Mouse (Mus musculus): ENCODE data around the gene Lrch3.
"Not testable (repeated sequence)": the region's sequence is repeated elsewhere in the genome, so short reads cannot be mapped to it uniquely, and the experiment has no call there.

The Lrch3 gene

DNA sequence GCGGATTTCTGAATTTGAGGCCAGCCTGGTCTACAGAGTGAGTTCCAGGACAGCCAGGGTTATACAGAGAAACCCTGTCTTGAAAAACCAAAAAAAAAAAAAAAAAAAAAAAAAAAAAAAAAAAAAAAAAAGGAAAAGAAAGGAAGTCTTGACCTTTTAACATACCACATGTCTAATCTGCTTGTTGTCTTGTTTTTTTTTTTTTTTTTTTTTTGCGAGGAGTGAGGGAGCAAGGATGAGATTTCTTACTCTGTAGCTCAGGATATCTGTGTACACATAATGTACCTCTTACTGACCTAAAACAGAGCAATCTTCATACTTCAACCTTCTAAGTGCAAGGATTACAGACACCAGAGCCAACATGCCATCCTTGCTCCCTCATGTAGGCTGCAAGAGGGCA lies 141.0 kb downstream of the Lrch3 start:
- not testable (repeated sequence) for DNase-seq (ENCODE audit: low spot score in 2 of 2)

DNA sequence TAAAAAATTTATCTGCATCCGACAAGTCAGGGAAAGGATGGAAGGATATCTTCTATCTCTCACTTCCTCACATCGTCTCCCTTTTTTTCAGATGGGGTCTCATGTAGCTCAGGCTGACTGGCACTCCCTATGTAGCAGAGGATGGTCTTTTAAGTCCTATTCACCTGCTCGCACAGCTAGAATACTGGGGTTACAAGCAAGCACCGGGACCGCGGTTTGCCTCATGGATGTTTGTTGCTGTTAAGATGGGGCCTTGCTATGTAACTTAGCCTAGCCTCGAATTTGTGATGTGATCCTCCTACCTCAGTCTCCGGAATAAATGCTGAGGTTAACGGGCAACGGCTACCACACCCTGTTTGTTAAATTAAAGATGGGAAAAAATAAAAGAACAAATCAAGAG lies 141.8 kb downstream of the Lrch3 start:
- DNase-seq (ENCODE audit: low spot score in 2 of 2) = no peak

DNA sequence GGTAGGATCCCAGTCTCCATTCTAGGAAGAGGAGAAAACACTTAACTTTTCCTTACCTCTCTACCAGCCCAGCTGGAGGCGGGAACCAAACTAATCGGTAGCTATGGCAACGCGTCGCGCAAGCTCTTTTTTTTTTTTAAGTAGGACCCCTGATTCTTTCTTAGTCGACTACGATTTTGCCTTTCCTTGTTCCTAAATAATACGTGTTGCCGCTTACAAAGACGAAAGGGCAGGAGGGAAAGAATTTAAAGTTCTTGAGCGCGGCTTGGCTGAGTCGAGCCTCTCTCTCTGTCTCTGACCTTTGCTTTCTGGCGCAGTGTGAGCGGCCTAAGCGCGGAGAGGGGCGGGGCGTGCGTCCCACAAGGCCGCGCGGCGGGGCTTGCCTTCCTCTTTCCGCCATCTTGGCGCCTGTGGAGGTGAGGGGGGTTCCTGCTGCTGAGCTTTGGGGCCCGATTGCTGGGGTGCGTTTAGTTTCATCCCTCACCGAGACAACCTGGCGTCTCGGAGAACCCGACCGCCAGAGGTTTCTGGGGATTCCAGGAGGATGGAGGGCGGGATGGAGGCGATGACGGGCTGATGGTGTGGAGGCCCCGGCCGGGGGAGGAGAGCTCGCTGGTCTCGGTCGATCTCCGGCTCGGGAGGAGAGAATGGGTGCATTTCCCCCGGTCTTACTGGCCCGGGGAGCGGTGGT lies 142.3 kb downstream of the Lrch3 start, which contains the start of the genes Iqcg and Rpl35a:
TSS of gene Iqcg (minus strand) at position 124 of the 691 bp plus-strand sequence.
TSS of gene Rpl35a (plus strand) at position 359 of the 691 bp plus-strand sequence.
- peak; percentile 75 to 77 for DNase-seq (ENCODE audit: low spot score in 2 of 2)

DNA sequence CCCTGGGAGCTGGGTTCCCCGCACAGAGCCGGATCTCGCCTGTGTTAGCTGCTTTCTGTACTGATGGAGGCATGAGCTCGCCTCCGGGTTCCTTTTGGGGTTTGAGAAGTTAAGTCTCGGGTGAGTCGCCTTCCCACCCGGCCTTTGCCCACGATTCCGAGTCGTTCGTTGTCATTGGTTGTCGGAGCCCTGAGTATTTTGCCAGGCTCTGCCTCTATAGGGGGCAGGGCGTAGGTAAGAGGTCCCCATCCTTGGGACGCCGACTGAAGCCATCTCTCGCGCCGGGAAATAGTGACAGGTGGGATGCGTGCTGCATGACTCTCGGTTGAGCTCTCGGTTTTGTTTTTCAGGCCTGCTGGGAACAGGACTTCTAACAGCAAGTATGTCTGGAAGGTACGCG lies 142.9 kb downstream of the Lrch3 start:
- DNase-seq (ENCODE audit: low spot score in 2 of 2) = no peak

DNA sequence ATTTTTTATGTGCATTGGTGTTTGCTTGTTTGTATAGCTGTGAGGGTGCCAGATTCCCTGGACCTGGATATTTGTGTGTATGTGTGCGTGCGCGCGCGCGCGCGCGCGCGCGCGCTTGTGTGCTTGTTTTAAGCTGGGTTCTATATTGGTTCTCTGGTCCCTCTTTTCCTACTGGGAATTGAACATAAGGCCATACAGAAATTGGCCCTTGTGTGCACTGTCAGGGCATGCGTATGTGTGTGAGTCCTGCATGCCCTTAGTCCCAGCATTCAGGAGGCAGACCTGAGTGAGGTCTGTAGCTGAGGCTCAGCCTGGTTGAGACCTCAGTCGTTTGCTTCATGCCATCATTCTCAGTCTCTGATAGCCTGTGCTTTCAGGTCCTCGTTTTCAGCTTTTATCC lies 144.1 kb downstream of the Lrch3 start:
- DNase-seq (ENCODE audit: low spot score in 2 of 2) = no peak

DNA sequence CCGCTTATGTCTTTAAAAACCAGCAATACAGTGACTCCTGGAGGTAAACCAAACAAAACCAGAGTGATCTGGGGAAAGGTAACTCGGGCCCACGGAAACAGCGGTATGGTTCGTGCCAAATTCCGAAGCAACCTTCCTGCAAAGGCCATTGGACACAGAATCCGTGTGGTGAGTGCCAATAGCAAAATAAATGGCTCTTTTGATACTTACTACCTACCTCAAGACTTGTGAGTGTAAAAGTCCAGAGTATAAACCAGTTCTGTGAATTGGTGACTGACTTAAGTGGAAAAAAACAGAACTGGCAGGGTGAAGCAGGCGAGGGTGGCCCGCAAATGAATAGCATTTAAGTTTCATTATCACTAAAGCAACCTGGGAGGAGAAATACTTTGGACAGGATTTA lies 144.8 kb downstream of the Lrch3 start:
- not testable (repeated sequence) for DNase-seq (ENCODE audit: low spot score in 2 of 2)

DNA sequence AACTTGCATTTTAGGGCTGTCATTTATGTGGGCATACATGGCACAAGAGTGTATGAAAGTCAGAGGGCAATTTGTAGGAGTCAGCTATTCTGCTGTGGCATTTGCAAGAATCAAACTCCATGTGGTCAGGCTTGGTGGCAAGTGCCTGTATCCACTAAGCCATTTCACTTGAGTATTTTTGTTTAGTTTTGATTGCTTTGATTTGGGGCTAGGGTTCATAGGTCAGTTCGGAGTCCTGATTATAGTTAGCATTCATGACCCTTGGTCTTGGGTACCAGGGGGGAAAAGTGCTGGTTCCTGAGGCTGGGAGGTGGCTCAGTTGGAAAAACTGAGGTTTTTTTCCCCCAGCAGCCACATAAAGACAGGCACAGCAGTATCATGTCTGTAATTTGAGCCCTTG lies 145.6 kb downstream of the Lrch3 start:
- DNase-seq (ENCODE audit: low spot score in 2 of 2) = no peak

DNA sequence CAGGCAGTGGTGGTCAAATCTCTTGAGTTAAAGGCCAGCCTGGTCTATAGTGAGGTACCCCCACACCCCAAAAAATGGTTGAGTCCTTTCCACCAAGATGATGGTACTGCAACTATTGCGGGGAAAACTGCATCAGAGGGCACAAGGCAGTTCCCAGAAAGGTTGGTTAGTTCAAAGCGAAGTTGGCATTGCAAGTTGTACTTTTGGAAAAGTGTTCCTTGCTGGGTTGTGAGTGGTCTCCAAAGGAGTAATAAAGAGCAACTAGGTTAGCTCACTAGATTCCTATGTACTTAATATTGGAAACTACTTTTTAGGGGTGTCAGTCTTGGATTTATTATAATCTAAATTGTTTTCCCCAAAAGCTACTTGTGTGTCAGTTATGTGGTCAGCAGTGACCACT lies 147.0 kb downstream of the Lrch3 start:
- no peak for DNase-seq (ENCODE audit: low spot score in 2 of 2)

DNA sequence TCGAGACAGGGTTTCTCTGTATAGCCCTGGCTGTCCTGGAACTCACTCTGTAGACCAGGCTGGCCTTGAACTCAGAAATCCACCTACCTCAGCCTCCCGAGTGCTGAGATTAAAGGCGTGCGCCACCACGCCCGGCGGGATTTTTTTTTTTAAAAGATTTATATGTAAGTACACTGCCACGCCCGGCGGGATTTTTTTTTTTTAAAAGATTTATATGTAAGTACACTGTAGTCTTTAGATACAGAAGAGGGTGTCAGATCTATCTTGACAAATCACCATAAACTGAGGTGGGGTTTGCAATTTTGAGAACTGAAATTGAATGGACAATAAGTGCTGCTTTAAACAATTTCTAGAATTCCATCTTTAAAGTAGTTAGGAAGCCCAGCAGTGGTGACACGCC lies 147.5 kb downstream of the Lrch3 start:
- DNase-seq (ENCODE audit: low spot score in 2 of 2) = no peak

DNA sequence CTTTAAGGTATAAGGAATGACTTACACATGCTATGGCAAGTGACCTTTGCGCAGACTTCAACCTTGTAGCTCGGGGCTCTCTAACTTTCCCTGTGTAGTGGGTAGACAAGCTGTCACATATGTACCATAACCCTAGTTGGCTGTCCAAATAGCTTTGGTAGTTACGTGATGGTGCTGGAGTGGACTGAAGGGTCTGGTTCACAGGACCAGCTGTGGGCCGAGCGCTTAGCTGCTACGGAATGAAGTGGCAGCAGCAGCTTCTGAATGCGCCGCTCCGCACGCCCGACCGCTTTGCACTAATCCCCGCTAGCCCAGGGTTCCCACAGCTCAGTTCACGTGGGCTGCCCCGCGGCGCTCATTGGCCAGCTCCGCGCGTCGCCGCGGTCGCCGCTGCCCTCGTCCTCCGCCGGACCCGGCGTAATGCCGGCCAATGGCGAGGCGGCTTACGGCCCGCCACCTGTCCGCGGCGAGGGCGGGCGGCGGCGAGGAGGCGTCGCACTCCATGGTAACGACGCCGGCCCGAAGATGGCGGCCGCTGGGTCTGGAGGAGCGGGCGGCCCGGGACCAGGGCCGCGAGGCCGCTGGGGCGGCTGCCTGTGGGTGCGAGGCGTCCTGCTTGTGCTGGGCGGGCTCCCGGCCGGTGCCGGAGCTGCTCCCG lies 148.3 kb downstream of the Lrch3 start, which contains the start of gene Lmln:
TSS of gene Lmln (plus strand) at position 498 of the 658 bp plus-strand sequence.
- peak; percentile 87 to 90 for DNase-seq (ENCODE audit: low spot score in 2 of 2)

DNA sequence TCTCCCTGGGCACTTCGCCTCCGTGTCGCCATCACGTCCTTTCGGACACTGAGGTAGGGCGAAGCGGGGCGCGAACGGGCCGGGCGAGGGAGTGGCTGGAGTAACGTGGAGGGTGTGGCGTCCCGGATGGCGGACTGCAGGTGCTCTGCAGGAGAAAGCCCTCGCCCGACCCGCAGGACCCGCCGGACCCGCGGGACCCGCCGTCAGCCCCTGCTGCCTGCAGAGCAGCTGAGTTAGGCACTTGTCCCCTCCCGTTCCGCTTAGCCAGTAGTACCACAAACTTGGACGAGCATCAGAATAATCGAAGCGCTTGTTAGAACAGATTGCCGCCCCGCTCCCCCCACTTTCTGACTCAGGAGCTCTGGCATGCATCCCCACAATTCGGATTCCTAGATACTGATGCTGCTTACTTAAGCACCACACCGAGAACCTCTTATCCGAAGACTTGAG lies 148.8 kb downstream of the Lrch3 start:
- peak; percentile 38 to 70 for DNase-seq (ENCODE audit: low spot score in 2 of 2)

DNA sequence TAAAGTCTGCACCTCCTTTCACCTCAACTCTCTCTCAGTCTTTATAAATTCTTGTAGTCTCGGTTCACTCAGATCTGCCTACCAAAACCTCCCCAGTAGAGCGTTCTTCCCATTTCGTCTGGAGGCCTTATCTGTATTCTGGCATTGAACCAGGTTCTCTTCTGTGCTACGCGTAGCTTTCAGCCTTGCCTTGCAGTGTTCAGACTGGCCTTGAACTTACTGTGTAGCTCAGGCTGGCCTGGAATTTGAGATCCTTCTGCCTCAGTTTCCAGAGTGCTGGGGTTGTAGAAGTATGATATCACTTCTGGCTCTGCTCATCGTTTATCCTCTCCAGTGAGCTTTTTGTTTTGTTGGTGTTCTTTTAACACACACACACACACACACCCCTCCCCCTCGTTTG lies 149.4 kb downstream of the Lrch3 start:
- no peak for DNase-seq (ENCODE audit: low spot score in 2 of 2)

DNA sequence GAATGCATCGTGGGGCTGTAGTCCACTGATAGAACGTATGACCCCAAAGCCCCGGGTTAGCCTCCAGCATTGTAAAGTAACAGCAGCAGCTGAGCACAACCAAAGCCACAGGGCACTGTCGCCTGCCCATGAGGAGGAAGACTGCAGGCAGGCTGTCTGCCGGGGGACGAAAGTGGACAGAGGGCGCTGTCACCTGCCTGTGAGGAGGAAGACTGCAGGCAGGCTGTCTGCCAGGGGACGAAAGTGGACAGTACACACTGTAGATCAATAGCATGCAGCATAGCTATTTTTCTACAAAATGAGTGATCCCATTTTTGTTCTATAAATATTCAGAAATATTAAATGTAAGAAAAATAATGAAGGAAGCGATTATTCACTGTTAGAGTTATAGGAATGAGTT lies 150.7 kb downstream of the Lrch3 start:
- no peak for DNase-seq (ENCODE audit: low spot score in 2 of 2)
